Mouse (Mus musculus): ENCODE data around the gene Prr5.

The Prr5 gene

DNA sequence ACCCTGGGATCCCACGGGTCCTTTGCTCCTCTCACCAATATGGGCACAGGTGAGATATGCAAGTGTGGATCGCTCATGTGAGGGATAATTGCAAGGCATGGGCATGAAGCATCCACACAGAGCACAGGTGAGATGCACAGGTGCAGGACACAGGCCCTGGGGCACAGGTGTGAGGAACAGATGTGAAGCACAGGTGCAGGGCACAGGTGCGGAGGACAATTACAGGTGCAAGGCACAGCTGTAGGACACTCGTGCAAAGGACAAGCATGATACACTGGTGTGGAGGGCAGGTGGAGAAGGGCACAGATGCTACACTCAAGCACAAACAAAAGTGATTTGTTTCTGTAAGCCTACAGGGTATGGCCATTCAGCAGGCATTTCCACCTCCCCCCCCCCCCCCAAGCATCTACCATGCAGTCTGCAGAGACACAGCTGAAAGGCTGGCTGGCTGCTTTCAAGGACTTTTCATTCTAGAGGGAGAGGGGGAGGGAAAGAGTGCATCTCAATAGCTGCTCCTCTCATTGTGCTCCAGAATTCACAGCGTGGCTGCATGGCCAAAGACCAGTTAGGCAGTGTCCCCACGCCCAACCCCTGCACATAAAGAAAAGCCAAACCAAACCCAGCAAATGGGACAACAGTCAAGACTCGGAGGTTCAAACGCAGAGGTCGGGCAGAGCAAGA, 11.9 kb upstream of the Prr5 start:
- no peak for DNase-seq (ENCODE audit: low spot score in 2 of 2)

DNA sequence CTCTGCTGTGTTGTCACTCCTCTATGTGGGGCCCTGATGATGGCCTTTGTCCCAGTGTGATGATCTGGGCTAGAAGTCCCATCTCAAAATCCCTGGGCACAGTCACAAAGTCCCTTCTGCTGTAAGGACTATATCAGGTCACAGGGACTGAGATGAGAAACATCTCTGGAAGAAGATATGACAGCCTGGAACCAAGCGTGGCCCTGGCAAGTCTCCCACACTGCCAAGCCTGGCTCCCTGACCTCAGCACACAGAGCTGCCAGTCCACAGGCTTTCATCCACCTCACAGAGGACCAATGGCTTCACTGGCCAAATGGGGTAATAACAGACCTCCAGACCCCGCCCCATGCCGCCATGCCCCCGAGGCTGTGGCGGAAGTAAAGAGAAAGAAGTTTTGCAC, 10.8 kb upstream of the Prr5 start:
- DNase-seq (ENCODE audit: low spot score in 2 of 2), result no peak

DNA sequence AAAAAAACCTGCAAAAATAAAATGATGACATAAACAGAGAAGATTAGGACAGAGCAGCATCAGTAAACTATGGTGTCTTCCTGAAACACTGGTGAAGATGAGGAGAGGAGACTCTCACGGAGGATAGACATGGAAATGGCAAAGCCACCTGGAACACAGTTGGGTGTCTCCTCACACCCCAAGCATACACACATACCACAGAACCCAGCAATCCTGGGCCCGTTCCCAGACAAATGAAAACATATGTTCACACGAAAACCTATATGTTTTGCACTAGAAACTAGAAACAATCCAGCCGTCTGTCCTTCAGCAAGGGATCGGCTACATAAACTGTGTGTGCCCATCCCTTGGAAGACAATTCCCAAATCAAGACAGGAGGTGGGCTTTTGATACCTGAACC, 9.6 kb upstream of the Prr5 start:
- DNase-seq (ENCODE audit: low spot score in 2 of 2), result no peak

DNA sequence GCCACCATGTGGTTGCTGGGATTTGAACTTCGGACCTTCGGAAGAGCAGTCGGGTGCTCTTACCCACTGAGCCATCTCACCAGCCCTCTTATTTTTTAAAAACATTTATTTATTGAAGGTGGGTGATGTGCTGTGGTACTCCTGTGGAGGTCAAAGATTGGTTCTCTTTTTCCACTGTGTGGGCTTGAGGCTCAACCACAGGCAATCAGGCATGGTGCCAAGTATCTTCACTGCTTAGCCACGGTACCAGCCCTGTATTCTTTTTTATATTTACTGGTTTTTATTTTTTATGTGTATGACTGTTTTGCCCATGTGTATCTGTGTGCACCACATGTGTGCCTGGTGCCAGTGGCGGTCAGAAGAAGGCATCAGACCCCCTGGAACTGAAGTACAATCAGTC, 8.1 kb upstream of the Prr5 start:
- DNase-seq (ENCODE audit: low spot score in 2 of 2), result no peak

DNA sequence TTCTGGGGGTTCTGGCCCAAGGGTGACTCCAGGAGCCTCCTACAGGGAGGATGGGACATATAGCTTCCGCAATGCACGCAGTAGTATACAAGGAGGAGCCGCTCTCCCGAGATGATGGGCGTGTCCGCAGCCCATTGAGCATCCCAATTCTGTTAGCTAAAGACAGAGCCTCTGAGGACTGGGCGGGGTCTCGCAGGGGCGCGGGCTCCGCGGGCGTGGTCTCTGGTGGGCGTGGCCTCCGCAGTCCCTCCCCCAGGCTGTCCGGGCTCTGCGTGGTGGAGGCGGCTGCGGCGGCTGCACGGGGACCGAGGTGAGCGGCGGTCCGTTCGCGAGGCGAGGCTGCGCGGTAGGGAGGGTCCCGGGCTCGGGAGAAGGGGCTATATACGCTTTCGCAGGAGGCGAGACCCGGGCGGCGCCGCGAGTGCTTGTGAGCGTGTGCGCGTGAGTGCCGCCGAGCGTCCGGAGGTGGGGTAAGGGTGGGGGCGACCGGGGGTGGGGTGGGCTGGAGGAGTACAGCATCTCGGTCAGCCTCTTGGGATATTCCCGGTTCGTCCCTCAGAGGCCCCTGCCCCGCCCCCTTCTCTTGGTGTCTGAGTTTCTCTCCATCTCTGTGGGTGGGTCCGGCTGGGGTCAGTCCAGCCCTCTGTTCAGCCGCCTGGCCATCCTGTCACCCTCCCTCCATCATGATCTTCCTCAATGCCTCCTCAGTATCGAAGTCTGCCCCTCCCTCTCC, 6.3 kb upstream of the Prr5 start:
- DNase-seq (ENCODE audit: low spot score in 2 of 2), result peak; percentile 58 to 72

DNA sequence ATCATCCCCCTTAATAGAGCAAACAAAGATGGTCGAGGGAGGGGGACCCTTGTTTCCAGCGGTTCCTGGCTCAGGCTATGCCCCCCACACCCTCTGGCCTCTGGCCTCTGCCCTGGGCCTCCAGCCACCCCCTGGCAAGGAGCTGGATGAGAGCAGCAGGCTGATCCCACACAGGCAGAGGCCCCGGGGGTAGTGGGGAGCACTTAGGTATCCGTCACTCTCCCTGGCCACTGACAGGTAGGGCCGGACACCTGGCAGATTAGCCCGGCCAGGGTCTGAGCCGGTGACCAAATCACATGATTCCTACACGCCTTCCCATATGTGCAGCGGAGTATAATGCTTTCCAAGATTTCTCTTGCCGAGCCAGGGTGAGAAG, 5.7 kb upstream of the Prr5 start:
- no peak for DNase-seq (ENCODE audit: low spot score in 2 of 2)

DNA sequence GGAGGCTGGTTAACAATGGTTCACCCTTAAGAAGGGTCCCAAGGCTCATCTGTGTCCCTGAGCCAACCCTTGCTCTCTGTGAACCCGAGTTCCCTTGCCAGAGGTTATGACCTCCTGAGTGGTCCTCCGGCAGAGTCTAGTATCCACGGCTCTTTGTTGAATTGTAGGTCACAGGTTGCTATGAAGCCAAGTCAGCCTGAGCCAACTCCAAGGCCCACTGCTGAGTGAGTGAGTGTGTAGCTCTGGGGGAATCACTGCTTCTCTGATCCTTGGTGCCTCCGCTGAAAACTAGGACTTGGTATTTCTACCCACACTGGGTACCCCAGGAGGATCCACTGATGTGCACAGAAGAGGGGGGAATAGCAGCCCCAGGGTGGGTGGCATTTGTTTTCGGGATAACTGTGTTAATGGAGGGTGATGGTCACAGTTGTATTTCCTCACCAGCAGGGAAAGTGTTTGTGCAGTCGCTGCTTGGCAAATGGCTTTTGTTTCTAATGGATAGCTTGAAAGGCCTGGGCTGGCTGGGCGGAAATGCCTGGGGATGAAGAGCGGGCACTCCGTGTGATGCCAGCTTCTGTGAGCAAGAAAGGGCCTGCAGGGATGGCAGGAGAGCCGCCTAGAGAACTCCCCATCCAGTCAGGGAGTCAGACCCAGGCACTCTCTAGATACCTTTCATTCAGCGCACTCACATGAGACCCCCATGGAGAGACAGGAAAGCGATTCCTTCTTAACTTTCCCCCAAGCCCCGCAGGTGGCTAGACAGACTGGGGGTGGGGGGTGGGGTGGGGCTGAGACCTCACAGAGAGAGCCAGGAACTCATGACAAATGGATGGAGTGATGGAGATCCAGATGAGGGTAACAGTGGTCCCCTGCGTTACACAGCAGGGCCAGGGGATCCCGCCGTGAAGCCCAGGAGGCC, 4.6 kb upstream of the Prr5 start:
- no peak for DNase-seq (ENCODE audit: low spot score in 2 of 2)

DNA sequence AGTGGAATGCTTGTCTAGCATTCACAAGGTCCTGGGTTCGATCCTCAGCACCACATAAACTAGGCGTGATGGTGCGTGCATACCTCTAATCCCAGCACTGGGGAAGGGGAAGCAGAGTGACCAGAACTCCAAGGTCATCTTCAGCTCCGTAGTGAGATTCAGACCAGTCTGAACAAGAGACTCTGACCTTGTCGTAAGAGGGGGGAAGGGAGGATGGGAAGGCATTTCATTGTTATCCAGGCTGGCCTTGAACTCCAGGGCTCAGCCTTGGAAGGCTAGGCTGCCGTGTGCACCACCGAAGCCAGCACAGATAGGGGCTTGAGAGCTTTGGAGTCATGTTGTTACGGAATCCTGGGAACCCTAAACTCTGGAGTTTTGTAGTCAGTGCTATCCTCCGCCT, 3.8 kb upstream of the Prr5 start:
- DNase-seq (ENCODE audit: low spot score in 2 of 2), result no peak

DNA sequence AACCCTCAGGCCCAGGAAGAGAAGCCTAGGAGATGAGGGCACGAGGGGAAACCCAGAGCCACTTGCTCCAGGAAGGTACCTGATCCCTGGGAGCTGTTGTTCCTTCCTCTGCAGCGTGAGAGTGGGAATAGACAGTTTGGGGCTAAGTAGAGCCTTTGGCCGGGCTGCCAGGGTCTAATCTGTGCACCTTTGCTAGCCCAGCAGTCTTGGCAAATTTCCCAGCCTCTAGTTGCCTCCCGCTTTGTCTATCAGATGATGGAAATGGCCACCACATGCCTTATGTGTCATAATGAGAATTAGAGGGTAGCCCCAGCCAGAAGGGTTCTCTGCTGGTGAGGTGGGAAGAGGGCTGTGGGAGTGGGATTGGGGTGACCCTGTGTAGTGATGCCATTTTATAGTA, 3.4 kb upstream of the Prr5 start:
- DNase-seq (ENCODE audit: low spot score in 2 of 2), result no peak

DNA sequence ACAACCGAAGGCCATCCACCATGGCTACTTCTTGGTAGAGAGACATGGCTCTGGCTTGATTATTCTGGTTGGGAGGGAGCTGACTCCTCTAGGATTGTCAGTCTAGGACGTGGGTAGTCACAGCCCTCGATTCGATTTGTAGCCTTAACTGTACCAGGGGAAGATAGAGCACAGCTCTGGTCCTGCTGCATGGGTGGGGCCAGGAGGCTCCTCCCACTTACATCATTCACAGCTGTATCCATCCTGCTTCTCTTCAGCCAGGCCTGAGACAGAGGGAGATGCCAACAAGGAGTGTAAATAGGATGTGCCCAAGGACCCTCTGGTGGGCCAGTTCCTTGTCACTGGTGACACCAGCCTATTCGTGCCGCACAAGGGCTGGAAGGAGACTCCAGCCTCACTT, 1.8 kb upstream of the Prr5 start:
- no peak for DNase-seq (ENCODE audit: low spot score in 2 of 2)

DNA sequence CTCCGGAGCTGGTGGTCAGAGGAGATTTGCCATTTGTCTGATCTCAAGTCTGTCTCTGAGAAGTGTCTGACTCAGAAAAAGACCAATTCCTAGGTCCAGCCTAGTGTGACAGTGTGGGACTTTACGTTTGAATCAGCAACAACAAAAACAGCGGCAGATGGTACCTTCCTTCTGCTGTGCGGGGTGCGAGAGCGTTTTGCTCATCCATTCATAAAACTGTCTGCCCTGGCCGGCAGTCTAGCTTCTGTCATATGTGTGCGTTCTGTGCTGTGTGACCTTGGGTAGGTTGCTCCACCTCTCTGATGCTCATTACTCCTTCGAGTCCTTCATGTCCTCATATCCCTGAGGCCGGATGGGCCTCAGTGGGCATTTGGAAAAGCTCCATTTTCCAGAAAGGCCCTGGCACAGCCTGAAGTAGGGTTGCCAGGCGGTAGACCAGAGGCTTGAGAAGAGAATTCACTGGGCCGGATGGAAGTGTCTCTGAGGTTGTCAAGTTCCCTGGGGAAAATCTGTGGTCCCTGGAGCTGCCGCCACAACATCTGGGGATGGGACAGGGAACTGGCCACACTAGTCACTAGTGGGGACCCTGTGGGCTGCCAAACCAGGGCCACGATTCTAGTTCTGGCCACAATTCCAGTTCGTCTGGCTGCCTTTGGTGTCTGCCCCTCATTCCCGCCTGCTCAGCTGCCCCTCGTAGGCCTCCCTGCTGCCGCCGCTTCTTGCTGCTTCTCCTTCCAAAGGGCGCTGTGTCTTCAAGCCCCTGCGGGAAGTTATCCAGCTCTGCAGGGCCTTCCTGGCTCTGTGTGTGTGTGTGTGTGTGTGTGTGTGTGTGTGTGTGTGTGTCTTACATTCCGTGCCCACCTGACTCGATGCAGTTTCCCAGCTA, 594 bp downstream of the Prr5 start:
- no peak for DNase-seq (ENCODE audit: low spot score in 2 of 2)

DNA sequence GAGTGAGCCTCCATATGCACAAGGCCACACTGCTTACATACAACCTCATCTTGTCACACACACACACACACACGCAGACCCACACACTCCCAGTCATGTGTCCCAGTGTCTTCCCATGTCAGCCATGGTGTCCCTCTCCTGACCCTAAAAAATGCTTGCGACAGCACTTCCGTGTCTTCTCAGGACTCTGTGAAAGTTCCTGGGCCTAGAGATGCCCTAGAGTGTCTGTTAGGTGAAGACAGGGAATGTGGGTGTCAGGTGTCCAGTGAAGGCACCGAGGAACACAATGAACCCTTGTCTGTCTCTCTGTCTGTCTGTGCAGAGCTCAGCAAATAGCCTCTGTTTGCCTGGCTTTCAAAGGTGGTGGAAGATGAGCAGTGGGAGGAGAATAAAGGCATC, 1.2 kb downstream of the Prr5 start:
- DNase-seq (ENCODE audit: low spot score in 2 of 2), result no peak

DNA sequence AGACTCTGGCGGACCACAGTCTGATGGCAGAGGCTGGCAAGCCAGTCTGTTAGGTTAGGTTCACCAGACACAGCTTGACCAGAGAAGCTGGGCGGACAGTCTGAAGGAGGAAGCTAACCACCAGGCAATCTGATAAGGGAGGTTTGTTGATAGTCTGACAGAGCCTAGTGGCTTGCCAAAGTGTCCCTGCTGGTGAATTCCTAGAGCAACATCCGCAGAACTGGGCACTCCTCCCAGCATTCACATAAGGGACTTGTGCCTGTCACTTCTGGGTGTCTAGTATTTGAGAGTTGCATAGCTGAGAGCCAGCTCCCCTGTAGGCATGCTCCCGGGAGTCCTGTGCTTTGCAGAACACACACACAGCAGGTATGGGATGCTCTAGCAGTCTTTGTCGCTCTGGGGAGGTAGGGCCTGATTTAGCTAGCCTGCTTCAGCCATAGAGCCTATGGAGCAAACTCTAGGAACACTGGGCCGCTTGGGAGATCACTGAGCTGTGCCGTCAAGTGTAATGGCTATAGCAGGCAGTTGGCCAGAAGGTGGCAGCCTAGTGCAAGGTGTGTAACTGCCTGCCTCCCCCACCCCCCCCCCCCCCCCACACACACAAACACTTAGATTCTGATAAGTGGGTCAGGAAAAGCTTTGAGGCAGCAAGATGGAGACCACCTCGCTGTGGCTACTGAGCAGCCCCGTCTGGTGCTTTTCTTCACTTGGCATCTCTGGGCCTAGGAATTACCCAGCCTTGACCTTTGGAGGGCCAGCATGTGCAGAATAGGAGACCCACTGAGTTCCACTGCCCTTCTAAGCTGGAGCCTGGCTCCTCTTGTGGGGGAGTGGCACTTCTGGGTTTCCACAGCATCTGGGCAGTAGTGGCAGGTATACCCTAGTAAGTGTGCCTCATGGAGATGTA, 2.2 kb downstream of the Prr5 start:
- DNase-seq (ENCODE audit: low spot score in 2 of 2), result peak in 1 of 2 experiments; percentile 67

DNA sequence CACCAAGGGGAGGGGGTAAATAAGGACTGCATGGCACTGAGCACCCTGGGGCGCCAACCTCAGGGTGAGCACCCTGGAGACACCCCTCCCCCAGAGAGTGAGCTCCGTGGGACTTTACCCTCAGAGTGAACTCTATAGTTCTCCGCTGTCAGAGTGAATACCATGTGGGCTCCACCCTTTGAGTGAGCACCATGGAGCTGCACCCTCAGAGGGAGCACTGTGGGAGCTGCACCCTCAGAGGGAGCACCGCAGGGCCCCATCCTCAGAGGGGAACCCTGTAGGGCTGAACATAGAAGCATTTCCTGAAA, 2.8 kb downstream of the Prr5 start:
- DNase-seq (ENCODE audit: low spot score in 2 of 2), result no peak

DNA sequence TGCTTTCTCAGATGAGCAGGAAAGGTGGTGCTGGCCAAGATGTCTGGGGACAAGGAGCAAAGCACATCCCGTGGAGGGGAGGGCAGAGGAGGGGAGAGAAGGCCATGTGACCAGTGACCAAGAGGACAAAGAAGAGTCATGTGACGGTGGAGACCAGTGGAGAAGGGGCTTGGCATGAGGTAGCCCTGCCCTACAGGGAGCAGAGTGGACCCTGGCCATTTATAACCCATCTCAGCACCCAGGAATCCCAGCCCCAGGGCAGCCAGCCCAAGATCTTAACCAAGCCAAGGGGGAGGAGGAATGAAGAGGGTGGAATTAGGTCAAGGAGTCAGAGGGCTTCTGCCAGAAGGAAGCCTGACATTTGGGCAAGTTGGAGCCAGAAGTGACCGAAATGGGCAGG, 3.2 kb downstream of the Prr5 start:
- DNase-seq (ENCODE audit: low spot score in 2 of 2), result no peak

DNA sequence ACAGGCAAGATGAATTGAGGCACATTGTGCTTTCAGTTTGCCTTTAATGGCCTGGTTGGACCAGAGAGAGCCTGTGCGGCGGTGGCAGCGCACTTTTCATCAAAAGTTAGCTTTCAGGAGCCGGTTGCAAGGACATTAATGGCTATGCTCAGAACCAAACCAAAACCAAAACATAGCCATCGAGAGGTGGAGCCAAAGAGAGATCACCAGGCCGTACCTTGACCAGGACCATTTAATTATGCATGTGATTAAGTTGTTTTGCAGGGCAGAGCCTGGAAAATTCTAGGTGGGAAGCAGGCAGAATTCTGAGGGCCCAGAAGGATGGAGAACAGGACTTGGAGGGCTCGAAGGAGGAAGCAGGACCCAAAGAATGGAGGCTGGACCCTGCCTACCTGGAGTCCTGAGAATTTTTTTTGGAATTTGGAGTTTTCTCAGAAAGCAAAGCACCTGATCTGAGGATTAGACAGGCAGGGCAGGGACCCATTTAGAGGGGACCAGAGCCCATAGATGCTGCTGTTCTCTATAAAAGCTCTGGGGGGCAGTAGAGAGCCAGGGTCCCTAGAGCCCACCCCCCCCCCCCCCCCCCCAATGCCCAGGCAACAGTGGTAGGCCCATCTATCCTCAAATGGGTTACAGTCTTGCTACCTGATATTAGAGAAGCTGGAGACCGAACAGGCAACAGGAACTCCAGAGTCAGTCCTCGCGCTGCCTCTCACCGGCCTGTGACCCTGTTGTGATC, 5.1 kb downstream of the Prr5 start:
- DNase-seq (ENCODE audit: low spot score in 2 of 2), result no peak

DNA sequence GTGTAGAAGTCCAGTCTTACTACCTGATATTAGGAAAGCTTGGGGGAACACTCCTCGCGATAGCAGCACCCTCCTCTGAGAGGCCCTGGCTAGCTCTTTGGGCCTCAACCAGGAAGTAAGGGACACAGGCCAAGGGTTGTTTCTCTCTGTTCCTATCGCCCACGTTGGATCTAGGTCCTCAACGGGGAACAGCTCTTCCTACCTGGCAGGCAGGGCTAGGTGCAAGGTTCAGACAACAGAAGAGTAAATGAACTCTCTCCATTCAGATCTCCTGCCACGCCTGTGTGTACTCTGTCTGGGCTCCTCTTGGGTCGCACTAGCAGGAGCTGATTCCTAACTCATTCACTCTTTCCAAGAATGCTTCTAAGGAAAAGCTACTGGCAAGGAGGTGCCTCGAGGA, 5.9 kb downstream of the Prr5 start:
- no peak for DNase-seq (ENCODE audit: low spot score in 2 of 2)

DNA sequence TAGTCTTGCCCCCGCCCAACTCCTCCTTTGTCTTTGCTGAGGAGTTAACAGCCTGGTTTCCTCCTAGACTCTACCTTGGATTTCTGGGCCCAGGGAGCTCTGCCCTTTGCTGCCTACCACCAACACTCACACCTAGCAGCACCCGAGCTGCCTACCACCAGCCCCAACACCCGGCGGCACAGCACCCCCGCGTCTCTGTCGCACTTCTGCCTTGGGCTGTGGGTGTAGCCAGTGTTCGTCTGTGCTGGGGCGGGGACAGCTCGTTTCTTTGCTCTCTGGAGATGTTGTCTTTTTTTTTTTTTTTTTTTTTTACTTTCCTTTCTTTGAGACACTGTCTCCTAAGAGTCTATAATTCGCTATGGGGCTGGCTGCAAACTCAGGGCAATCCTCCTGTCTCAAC, 8.5 kb downstream of the Prr5 start:
- DNase-seq (ENCODE audit: low spot score in 2 of 2), result no peak

DNA sequence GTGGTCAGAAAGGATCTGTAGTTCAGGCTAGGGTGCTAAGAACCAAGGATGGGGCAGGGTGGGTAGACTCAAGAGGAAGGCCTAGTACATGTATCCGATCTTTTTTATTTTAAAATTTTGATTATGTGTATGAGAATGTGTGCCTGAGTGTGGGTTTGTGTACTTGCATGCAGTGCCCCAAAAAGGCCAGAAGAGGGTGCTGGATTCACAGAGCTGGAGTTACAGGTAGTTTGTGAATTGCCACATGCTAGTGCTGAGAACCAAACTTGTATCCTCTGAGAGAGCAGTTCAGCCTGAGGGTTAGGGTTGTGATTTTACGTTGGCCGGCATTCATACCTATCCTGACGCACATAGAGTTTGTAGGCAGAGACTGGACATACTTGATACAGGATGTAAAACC, 9.7 kb downstream of the Prr5 start:
- DNase-seq (ENCODE audit: low spot score in 2 of 2), result no peak

DNA sequence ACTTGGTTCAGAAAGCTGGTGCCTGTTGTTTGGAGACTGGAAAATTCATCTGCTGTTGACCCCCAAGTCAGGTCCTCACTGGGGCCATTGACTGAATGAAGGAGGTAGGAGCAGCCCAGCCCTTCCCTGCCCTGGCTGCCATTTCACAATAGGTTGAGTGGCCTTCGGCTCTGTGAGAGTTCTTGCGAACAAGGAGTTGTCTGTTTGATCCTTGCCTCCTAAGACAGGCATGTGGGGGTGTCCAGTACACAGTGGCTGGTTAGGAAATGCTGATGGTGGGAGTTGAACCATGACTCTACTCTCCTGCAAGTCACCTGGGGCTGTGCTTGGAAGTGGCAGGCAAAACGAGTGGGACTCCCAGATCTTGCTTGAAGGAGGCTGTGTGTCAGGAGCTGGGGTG, 10.4 kb downstream of the Prr5 start:
- DNase-seq (ENCODE audit: low spot score in 2 of 2), result no peak

Data from thymus, postnatal 10 days (tissue).